In the genomic region with DNA sequence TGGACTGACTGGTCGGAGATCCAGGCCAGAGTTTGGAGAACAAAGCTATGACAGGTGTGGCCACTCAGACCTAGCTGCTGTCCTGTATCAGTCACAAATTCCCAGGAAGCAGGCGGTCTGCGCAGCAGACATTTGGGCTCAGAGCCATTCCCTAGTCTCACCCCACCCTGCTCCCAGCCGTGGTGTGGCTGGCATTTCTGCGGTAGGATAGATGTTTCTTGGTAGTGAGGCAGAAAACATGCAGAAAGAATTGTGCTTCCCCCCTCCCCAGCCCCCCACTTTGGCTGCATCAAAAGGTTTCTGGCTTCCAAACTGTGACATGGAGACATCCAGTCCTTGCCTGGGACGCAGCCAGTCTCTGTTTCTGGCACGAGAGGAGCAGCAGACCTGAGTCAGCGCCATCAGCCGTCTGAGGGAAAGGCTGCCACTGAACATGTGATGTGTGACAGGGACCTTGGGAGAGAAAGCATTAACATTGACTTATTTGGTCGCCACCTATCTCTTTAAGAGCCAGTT, we compare ENCODE assay signal across 8 mouse cellular contexts.
DNase-seq lines count a peak whose midpoint lies in the region; ATAC-seq lines count a peak whose summit lies in the region.

No protein-coding gene starts in this region.

- no peak overlapping the region for H3K27ac ChIP-seq in embryonic facial prominence, embryonic 11.5 days (replicated peaks; ENCODE audit: low read depth, low read length)
- no peak overlapping the region for H3K27ac ChIP-seq in embryonic facial prominence, embryonic 10.5 days (replicated peaks)
- no peak overlapping the region for H3K27ac ChIP-seq in liver, embryonic 12.5 days

- H3K9ac ChIP-seq in embryonic facial prominence, embryonic 11.5 days (replicated peaks; ENCODE audit: low read length) = no peak overlapping the region
- H3K9ac ChIP-seq in liver, embryonic 12.5 days = no peak overlapping the region

- H3K4me1 ChIP-seq in embryonic facial prominence, embryonic 11.5 days (ENCODE audit: control insufficient read depth, insufficient read depth, low read length) = peaks cover 7% of the 10 kb centered on the region; the same call in 1 of the 2 replicates
- peaks cover 33% of the 10 kb centered on the region for H3K4me1 ChIP-seq in embryonic facial prominence, embryonic 10.5 days
- H3K4me1 ChIP-seq in liver, embryonic 12.5 days = no peaks in the 10 kb centered on the region

- ATAC-seq in embryonic facial prominence, embryonic 11.5 days (replicated peaks; ENCODE audit: insufficient number of reproducible peaks, low FRiP score, low TSS enrichment, low read depth) = 0 out of 2 replicates have a peak, but pooled peaks have one; percentile 24
- no peak for ATAC-seq in liver, embryonic 12.5 days
- ATAC-seq in erythroblast, adult 5-6 weeks (replicated peaks; ENCODE audit: low FRiP score, poor library complexity, severe bottlenecking) = no peak

- no peaks in the 10 kb centered on the region for H3K36me3 ChIP-seq in embryonic facial prominence, embryonic 11.5 days (replicated peaks; ENCODE audit: control insufficient read depth, insufficient read depth, low read depth, low read length)
- no peaks in the 10 kb centered on the region for H3K36me3 ChIP-seq in embryonic facial prominence, embryonic 10.5 days (replicated peaks)
- H3K36me3 ChIP-seq in liver, embryonic 12.5 days = no peaks in the 10 kb centered on the region

- H3K9me3 ChIP-seq in embryonic facial prominence, embryonic 11.5 days (replicated peaks; ENCODE audit: control insufficient read depth, low read length) = no peaks in the 10 kb centered on the region
- H3K9me3 ChIP-seq in embryonic facial prominence, embryonic 10.5 days = no peaks in the 10 kb centered on the region
- H3K9me3 ChIP-seq in liver, embryonic 12.5 days (replicated peaks) = no peaks in the 10 kb centered on the region

- 70% methylated on average over 10 of the region's 10 CpGs for WGBS in embryonic facial prominence, embryonic 11.5 days
- WGBS in embryonic facial prominence, embryonic 10.5 days = 75% methylated on average over 10 of the region's 10 CpGs
- 59% methylated on average over 10 of the region's 10 CpGs for WGBS in liver, embryonic 12.5 days (ENCODE audit: insufficient replicate concordance)

- H3K27me3 ChIP-seq in embryonic facial prominence, embryonic 11.5 days (ENCODE audit: control insufficient read depth, insufficient read depth, low read length) = no peaks in the 10 kb centered on the region
- H3K27me3 ChIP-seq in embryonic facial prominence, embryonic 10.5 days (replicated peaks; ENCODE audit: low read depth, poor library complexity, severe bottlenecking) = peaks cover 91% of the 10 kb centered on the region
- H3K27me3 ChIP-seq in liver, embryonic 12.5 days (replicated peaks) = no peaks in the 10 kb centered on the region; the same call in 1 of the 2 replicates

- H3K4me2 ChIP-seq in embryonic facial prominence, embryonic 11.5 days (ENCODE audit: low read depth, low read length) = no peak overlapping the region
- no peak overlapping the region for H3K4me2 ChIP-seq in liver, embryonic 12.5 days

- no peak for DNase-seq in embryonic facial prominence, embryonic 11.5 days (ENCODE audit: low spot score)
- DNase-seq in embryonic facial prominence, embryonic 10.5 days (ENCODE audit: low spot score) = no peak
- peak; percentile 55 for DNase-seq in right cerebral cortex, postnatal 4 days
- DNase-seq in right cerebral cortex, postnatal 14 days = no peak
- peak; percentile 22 to 76 for DNase-seq in gastrocnemius, postnatal 4 days (ENCODE audit: low spot score in 2 of 2)
- DNase-seq in layer of hippocampus, postnatal 10 days (ENCODE audit: low spot score in 2 of 2) = peak; percentile 73 to 81

- no peak overlapping the region for H3K4me3 ChIP-seq in embryonic facial prominence, embryonic 11.5 days (ENCODE audit: low read depth, low read length)
- no peak overlapping the region for H3K4me3 ChIP-seq in embryonic facial prominence, embryonic 10.5 days
- H3K4me3 ChIP-seq in liver, embryonic 12.5 days = no peak overlapping the region

Comparison
In these comparisons a context has a peak if more than half of its experiments do, and no peak if none do; other contexts are left out.
1. DNase-seq: peak in right cerebral cortex, postnatal 4 days (single experiment), gastrocnemius, postnatal 4 days (2 of 2) and layer of hippocampus, postnatal 10 days (2 of 2); none in embryonic facial prominence, embryonic 11.5 days (single experiment), embryonic facial prominence, embryonic 10.5 days (single experiment) and right cerebral cortex, postnatal 14 days (single experiment).